Mouse (Mus musculus) heart, adult 8-10 months (tissue): Measurements from ENCODE around the gene Tnr. TPM values are rescaled to one million over a fixed set of nuclear protein-coding genes. Genes with fewer than 3 reads are reported as not detected.

Experiments used
- DNase-seq: peaks from one replicate; pipeline ENCODE4 v3.0.0; 2022; ENCODE audit warnings: low spot score
- total RNA-seq, 4 experiments: library from RNA; stranded (reverse); gene quantifications; 2 replicates each; pipeline ENCODE4 v1.2.4; 2022

The Tnr gene
- total RNA-seq, 4 experiments from 2014 or later, result 0.03 to 0.25 (median 0.10) TPM

DNA sequence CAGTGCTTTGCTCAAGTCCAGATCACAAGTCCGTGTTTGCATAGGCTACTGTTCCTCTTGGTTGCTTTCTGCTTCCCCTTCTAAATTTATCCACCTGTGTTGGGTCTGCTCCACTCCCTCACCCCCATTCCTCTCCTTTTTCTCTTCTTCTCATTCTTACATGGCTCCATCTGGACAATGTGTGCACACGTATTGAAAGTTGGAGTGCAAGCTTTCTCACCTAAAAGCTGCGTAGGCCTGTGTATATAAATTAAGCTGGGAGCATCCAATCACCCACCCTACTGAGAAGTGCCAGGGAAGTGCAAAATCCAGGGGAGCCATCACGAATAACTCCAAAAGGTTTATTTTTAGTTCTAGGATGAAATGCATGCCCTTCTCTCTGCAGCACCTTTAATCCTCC, 264.7 kb downstream of the Tnr start:
- no peak for DNase-seq

DNA sequence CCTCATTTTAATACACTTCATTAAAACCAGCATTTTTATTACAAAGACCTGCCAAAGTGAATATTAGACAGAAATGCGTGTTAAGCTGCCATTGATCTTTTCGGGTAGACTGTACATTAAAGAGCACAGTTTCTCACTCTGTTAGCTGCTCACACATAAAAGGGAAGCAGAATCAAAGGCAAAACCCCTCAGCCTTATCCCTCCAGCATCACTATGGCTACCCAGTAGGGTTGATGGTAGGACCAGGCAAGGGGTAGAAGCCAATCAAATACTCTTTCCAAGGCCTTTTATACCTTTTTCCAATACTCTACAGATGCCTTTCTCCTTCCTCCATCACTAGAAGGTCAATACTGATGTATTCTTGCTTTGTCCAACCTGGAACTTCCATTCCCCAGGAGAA, 269.0 kb downstream of the Tnr start:
- no peak for DNase-seq

DNA sequence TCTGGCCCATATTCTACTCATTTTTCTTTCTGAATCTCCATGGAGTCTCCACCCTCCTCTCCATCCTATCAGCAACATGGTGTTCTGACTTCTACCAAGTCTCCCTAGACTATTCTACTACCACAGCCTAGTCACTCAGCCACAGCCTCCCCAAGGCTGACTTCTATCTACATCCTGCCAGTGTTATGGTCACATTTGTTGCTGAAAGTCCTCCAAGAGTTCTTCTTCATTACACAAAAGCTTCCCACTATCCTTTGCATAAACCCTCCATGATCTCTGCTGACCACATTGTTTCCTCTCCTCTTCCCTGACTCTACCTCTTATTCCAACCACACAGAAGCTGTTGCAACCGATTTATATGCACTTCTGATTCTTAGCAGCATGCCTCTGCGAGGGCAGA, 272.5 kb downstream of the Tnr start:
- DNase-seq, result no peak

DNA sequence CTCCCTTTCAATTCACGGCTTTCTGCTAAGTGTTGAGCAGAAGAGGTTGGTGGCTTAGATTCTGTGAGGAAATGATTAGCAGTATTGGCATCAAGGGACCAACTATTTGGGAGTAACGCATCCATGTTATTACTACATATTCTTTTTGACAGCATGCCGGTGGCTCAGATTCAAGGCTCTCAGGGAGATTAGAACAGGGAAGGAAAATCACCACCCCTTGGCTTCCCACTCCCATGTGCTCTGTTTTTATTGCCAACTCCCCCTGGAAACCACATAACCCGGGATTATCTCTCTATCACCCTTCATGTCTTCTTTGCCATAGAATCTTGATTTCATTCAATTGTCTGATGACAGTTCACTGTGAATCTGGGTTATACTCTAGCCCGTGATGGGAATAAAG, 276.8 kb downstream of the Tnr start:
- no peak for DNase-seq

DNA sequence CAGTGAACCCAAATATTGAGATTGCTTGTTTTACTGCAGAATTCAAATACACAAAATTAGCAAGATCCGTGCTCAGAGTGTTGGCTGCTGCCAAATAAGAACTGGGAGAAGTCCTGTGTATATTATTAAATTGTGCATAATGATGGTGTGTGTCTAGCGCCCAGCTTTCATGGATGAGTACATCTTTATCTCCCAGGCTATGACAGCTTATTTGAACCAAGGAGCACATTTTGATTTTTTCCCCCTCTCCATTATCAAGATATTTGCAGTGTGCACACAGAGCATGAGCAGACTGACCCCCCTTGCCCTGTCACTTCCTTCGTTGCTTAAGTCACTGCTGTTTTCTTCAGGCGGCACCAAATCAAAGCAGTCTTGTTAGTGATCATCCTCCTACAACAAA, 278.2 kb downstream of the Tnr start:
- no peak for DNase-seq

DNA sequence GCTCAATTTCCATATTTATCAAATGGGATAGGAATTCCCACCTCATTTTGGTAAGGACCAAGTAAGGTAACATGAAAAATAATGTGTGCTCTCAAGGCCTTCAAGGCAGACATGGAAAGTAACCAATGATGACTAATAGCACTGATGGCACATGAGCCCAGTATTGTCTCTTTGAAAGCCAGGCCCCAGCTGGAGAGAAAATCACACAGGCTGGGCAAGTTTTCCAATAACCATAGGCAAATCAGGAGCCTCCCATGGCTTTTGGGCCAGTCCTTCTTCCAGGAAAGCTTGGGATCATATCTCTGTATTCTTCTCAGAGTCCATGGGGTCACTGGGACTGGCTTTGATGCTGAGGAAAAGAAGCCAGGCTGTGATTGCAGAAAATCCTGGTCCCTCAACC, 280.1 kb downstream of the Tnr start:
- no peak for DNase-seq

DNA sequence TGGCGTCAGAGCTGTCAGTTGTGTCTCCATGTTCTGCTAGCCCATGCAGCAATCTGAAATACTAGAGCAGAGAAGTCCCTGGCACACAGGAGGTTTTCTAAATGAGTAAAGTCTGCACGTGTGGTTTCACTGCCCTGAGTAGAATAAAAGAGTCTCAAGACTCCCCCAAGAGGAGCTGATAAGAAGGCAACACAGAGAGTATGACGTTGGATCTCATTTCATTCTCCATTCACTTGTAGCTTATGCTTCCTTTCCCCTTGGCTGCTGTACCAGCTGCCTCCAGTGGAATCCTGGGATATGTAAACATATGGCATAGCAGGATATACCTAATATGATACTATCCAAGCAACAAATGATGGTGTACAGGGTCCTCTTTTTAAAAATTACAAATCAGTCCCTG, 285.9 kb downstream of the Tnr start:
- DNase-seq, result no peak

DNA sequence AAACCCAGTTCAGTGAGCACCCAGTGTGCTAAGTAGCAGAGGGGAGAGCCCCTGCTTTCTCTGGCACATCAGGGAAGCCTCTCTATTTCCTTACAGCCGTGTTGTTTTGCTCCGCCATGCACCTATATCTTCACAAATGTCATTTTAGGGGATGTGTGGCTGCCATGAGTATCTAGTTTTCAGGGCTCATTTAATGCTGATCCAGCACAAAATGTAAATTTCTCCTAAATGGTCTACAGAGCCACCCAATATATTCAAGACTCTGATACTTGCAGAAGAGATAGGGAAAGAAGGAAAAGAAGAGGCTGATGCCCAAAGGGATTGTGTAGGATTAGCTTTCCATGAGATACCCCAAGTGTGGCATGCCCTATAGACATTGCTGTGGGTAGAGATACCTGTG, 288.2 kb downstream of the Tnr start:
- no peak for DNase-seq

DNA sequence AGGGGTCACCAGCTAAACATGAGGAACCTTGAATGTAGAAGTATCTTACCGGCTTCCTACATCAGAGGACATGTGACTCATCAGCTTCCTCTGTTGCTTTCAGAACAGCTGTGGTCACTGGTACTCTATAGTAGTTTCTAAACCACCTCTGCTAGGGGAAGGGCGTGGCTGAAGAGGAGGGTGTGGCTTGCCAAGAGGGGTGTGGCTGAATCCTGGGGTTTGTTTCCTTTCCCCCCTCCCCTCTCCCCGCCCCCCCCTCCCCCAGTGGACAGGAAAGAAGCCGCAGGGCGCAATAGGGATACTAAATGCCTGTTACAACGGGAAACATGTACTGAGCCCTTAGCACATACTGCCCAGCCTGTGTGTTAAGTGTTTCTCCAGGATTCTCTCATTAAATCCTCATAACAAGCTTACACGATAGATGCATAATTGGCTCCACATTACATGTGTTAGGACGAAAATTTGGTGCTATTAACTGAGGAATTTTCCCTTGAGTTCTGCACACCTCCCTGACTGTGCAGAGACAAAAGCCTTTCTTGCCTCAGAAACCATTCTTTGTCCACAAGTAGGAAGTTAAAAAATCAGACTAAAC, 289.3 kb downstream of the Tnr start:
- peak; percentile 20 for DNase-seq

DNA sequence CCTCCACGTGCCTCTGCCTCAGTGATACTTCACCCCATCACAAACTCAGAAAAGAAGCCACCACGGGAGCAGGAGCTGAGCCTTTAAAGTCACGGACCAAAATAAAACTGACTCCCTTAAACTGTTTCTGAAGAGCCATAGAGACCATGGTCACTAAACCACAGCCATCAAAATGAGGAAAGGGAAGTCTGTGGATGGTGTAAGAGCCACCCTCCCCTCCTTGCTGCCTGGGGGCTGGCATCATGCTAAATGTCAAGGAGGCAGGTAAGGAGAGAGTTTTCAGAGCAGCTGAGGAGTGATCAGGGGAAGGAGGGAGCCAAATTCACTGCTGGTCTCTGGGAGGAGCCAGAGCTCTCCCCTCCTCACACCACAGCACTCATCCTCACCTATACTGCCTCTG, 290.8 kb downstream of the Tnr start:
- no peak for DNase-seq

DNA sequence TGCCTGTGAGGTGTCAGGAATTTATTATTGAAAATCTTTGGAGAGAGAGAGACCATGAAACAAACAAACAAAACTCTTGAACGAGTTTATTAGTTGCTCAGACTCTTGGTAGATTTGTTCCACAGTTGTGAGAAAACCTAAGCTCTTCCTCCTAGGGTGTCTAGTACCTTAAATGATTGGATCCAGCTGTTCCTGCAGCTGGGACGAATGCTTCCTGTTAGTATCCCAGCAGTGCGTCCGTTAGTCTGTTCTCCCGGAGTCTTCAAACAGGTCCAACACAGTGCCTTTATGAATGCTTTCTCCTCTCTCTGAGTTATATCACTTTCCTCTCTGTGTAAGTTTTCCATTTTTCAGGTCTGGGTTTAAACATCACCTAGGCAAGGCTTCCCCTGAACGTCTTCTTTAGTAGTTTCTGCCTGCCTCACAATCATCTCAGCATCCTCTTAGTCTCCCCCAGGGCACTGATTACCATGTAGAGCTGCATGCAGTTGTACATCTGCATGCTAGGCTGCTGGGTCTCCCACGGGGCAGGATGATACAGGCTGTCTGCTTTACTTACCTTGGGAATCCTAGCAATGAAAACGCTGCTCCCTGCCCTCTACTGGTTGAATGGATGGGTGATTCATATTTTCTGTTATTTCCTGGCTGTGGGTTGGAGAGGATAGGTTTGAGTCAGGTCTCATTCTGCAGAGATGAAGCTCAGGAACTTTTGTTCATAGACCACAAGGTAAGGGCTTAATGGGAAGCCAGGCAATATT, 293.2 kb downstream of the Tnr start:
- DNase-seq, result peak; percentile 5

DNA sequence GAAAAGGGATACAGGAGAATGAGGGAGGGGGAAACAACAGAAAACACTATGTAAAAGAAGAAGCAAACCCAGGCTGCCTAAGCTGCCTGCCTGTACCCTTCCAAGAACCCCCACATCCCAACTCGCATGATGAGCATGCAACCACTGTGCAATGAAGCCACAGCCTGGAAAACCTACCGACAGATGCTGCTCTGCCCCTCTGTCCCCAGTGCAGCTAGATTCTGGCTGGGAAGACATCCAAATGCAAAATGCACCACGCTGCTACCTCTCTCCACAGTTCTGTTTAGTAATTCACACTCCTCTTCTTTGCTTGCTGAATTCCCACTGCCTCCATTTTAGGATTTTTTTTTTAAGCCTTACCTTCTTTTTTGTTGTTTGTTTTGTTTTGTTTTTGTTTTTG, 295.9 kb downstream of the Tnr start:
- DNase-seq, result no peak

DNA sequence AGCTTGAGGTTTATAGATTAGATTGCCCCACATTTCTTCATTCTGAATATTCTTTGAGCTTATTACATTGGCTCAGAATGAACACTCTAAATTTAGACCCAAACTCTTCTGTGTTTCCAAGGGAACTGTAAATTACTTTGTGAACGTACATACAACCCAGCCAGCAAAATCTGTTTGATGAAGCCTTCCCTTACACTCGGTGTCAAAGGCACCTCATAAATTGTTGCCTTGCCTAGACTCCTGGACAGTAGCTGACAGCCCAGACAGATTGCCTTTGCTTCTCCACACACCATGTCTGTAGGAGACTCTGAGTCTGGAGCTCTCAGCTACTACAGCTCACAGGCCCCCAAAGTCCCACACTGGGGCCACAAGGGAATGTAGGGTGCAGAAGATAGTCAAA, 298.8 kb downstream of the Tnr start:
- no peak for DNase-seq

DNA sequence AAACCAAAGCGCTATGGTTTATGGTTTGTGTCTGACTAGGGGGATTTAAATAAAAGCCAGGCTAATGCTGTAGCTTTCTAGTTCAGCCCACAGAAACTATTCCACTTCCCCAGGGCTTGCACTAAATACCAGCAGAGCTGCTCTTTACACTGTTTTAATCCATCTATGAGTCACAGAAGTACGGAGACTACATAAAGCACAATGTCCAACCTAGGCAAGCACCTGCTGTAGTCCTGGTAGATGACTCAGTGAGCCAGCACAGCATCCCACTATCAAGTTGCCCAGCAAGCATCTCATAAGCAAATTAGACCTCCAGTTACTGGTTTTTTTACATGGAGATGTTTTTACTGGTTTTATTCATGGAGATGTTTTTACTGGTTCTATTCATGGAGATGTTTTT, 305.0 kb downstream of the Tnr start:
- DNase-seq, result no peak

DNA sequence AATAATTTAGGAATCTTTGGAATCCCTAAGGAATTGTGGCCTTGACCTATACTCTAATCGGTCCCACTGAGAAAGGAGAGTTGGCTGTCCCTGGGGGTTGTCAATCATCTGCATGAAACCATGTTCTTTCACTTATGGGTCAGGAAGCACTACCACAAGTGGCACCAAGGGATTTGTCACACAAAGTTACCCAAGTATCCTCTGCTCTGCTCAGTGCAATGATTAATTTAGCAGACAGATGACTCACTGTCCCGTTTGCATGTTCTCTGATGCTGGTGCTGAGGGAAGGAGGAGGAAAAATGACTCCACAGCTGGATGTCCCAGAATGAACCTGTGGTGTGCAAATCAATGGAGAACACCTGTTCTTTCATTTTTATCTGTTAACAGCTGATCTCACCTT, 309.6 kb downstream of the Tnr start:
- no peak for DNase-seq

DNA sequence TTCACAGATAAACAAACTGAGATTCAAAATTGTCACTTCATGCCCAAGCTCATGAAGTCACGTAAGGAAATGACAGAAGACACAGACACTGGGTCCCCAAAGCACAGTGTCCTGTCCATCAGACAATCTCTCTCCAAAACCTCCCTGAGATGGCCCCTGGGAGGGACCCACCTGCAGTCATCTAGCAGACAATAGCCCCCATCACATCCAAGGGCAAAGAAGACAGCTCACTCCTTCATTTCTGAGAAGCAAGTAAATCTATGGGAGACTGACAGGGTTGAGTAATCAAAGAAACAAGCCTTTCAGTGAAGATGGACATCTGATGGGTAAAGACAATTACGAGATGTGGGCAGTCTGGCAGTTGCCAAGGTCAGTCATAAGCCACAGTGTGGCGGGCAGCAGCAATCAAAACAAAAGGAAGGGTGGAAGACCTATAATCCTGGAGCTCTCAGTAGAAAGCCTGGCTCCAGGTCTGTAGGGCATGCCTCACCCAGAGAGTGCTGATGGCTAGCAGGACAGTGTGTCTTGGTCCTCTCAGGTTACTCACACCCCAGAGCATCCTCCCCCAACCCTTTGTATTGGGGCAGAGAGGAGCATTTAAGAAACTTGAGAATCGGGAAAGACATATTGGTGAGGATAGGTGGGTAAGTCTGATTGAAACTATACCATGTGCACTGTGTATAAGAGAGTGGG, 310.2 kb downstream of the Tnr start:
- no peak for DNase-seq

DNA sequence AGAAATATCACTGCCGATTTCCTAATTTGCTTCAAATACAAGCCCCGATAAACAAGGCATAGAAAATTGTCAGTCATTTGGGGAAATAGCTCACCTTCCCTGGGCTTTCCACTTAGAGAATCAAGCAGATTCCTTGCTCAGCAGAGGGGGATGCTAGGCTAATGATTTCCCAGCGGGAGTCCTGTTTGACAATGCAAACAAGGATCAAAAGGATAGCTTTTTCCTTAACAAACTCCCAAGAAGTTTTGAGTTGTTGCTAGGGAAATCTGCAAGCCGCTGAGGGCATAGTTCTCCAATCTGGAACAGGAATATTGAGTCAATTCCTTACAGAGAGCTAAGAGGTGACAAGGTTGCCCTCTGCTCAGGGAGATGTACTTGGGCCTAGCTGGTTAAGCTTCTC, 311.6 kb downstream of the Tnr start:
- no peak for DNase-seq

DNA sequence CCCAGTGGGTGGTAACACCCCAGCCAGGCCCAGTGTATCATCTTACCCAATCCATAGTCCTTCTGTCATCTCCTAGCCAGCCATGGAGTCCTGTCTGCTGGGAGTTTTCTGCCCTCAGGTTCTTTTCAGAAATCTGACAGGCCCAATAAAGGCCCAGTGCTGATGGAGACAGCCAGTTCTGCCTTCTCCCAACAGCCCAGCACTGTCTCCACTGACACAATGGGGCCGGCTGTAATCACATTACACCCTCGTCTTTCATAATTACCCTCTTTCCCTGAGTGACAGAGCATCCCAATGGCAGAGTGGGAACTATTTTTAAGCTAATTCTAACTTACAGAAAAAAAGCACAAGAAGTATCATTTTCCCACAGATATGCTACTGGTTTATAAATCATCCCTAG, 316.8 kb downstream of the Tnr start:
- DNase-seq, result no peak

DNA sequence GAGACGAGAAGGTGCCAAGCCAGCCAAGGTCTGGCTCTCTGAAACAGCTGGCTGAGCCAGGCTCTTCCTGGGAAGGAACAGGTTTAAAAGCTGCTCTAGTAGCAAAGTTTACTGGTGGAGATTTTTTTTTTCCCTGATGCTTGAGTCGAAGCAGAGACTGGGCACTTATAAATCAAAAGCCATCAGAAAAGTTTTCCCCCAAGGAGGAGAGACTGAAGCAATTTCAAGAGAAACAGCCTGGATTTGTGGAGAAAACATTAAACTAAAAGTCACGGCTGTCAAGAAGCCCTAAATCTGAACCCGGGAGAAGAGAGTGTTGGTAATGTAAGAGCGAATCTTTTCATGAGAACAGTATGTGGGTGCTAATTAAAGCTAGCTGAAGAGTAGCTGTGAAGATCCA, 319.3 kb downstream of the Tnr start:
- DNase-seq, result no peak

DNA sequence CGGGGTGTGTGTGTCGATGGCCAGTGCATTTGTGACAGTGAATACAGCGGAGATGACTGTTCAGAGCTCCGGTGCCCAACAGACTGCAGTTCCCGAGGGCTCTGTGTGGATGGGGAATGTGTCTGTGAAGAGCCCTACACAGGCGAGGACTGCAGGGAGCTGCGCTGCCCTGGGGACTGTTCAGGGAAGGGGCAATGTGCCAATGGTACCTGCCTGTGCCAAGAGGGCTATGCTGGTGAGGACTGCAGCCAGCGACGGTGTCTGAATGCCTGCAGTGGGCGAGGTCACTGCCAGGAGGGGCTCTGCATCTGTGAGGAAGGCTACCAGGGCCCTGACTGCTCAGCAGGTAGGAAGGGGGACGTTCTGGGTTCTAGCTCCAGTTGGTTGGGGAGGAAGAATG, 328.5 kb downstream of the Tnr start:
- DNase-seq, result no peak

DNA sequence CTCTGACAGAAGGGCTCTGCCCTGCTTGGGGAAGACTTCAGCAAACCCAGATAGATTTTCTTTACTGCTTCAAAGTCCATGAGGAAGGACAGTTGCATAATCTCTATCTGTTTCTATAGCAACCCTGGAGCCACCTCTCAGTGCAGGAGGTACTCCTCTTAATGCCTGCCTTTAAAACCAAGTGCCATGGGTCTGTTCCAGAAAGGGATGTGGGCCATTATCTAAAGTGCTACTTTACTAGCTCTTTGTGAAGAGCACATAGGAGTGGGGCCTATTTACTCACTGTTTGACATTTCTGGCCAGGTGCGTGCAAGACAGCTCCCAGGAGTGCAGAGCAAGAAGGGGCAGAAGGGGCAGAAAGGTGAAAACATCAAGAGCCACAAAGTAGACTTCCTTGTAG, 330.7 kb downstream of the Tnr start:
- no peak for DNase-seq

DNA sequence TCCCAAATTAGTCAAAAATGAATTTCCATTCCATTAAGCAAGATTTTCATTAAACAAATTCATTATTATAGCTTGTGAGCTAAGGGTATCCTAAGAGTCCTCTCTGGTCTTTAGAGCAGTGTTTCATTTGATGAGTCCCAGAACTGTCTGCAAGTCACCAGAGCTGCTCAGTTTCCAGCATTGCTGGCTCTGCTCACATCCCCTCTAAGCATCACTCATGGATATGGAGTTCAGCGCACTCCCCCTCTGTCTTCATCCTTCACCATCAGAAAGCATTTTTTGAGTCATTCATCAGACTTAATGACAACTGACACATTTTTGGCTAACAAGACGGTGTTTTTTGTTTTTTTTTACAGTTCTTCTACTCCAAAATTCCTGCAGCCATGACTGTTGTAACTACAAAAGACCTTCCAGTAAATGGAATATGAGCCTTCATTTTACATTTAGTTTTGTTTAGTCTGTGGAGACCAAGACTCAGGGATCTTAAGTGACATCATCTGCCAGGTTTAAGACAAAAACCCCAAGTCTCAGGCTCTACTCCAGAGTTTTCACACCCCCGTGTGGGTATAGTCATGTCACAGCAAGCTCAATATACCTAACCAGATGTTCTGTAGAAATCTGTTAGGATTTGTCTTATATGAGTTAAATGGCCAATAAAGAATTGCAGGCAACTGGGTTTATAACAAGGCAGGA, 338.4 kb downstream of the Tnr start:
- no peak for DNase-seq

DNA sequence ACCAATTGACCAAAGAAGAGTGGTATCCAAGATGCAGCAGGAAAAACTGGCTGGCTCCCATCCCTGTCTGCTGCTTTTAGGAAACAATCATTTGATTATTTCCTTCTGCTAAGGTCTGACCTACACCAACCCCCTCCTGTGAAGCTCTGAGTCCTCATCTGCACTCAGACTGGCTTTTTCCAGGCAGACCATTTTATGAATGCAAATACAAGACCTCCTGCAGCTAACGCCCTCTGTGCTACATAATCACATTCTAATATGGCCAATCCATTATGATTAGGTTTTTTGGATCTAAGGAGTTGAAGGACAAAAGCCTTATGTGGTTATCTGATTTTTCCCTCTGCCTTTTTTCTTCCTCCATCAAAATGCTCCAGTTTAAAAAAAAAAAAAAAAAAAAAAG, 342.1 kb downstream of the Tnr start:
- no peak for DNase-seq
